Mouse (Mus musculus): ENCODE data around the gene Sec16b. TPM values are rescaled to one million over a fixed set of nuclear protein-coding genes. Genes with fewer than 3 reads are reported as not detected.

Gene Sec16b
- polyA plus RNA-seq, 1 experiment from 2014 or later = 3.5 TPM

GRCm38 (mm10) chr1:157480090-157480489 lies 26.4 kb upstream of the Sec16b start:
- WGBS (ENCODE audit: insufficient replicate concordance) = 33% methylated on average over 9 of the region's 9 CpGs
- no peak for DNase-seq

GRCm38 (mm10) chr1:157480901-157481300 lies 25.6 kb upstream of the Sec16b start:
- Histone ChIP-seq H3K27me3 (no peaks in the 10 kb centered on the region), H3K36me3 (no peaks in the 10 kb centered on the region), H3K4me1 (replicated peaks) (peaks cover 10% of the 10 kb centered on the region), H3K9me3 (replicated peaks) (no peaks in the 10 kb centered on the region), H3K4me2 (no peak overlapping the region), H3K9ac (no peak overlapping the region), H3K27ac (no peak overlapping the region), H3K4me3 (replicated peaks) (no peak overlapping the region)
- ATAC-seq (ENCODE audit: low read depth) (no peak), DNase-seq (no peak)
- 48% methylated on average over 3 of the region's 3 CpGs for WGBS (ENCODE audit: insufficient replicate concordance)

More at GRCm38 (mm10) chr1:157480090-157480489, 26.4 kb upstream of the Sec16b start:
- H3K27ac ChIP-seq = no peak overlapping the region
- no peak overlapping the region for H3K4me3 ChIP-seq (replicated peaks)
- ATAC-seq (ENCODE audit: low read depth) = no peak
- no peak overlapping the region for H3K9ac ChIP-seq
- H3K36me3 ChIP-seq = no peaks in the 10 kb centered on the region
- no peak overlapping the region for H3K4me2 ChIP-seq
- peaks cover 10% of the 10 kb centered on the region for H3K4me1 ChIP-seq (replicated peaks)
- no peaks in the 10 kb centered on the region for H3K27me3 ChIP-seq
- no peaks in the 10 kb centered on the region for H3K9me3 ChIP-seq (replicated peaks)

- 53% methylated on average over 6 of the region's 6 CpGs for WGBS (ENCODE audit: insufficient replicate concordance)
- peak; percentile 45; the same call in 1 of the 2 replicates for ATAC-seq (ENCODE audit: low read depth)
Observed at GRCm38 (mm10) chr1:157481666-157482065, 24.9 kb upstream of the Sec16b start.

GRCm38 (mm10) chr1:157484161-157484560 lies 22.4 kb upstream of the Sec16b start:
- no peaks in the 10 kb centered on the region for H3K9me3 ChIP-seq (replicated peaks)
- peaks cover 10% of the 10 kb centered on the region for H3K4me1 ChIP-seq (replicated peaks)
- 81% methylated on average over 4 of the region's 4 CpGs for WGBS (ENCODE audit: insufficient replicate concordance)
- H3K27ac ChIP-seq = no peak overlapping the region
- ATAC-seq (ENCODE audit: low read depth) = no peak
- no peak overlapping the region for H3K4me3 ChIP-seq (replicated peaks)
- no peaks in the 10 kb centered on the region for H3K27me3 ChIP-seq
- no peak for DNase-seq
- H3K9ac ChIP-seq = no peak overlapping the region
- H3K4me2 ChIP-seq = no peak overlapping the region
- H3K36me3 ChIP-seq = no peaks in the 10 kb centered on the region

More at GRCm38 (mm10) chr1:157481666-157482065, 24.9 kb upstream of the Sec16b start:
- Histone ChIP-seq H3K9ac (no peak overlapping the region), H3K36me3 (no peaks in the 10 kb centered on the region), H3K4me2 (no peak overlapping the region), H3K4me1 (replicated peaks) (peaks cover 10% of the 10 kb centered on the region), H3K27me3 (no peaks in the 10 kb centered on the region), H3K9me3 (replicated peaks) (no peaks in the 10 kb centered on the region), H3K27ac (no peak overlapping the region), H3K4me3 (replicated peaks) (no peak overlapping the region)
- DNase-seq = no peak

- Histone ChIP-seq H3K36me3 (no peaks in the 10 kb centered on the region), H3K4me2 (no peak overlapping the region), H3K4me3 (replicated peaks) (no peak overlapping the region), H3K9me3 (replicated peaks) (no peaks in the 10 kb centered on the region), H3K4me1 (replicated peaks) (no peaks in the 10 kb centered on the region), H3K27me3 (no peaks in the 10 kb centered on the region), H3K9ac (no peak overlapping the region), H3K27ac (no peak overlapping the region)
- no peak for DNase-seq
- 47% methylated on average over 1 of the region's 1 CpGs for WGBS (ENCODE audit: insufficient replicate concordance)
- no peak for ATAC-seq (ENCODE audit: low read depth)
Observed at GRCm38 (mm10) chr1:157500657-157501056, 5.9 kb upstream of the Sec16b start.

GRCm38 (mm10) chr1:157501352-157501945 lies 5.1 kb upstream of the Sec16b start:
- H3K4me1 ChIP-seq (replicated peaks) = no peaks in the 10 kb centered on the region
- WGBS (ENCODE audit: insufficient replicate concordance) = 80% methylated on average over 6 of the region's 6 CpGs
- H3K27me3 ChIP-seq = no peaks in the 10 kb centered on the region
- H3K9me3 ChIP-seq (replicated peaks) = no peaks in the 10 kb centered on the region
- H3K9ac ChIP-seq = no peak overlapping the region
- H3K27ac ChIP-seq = no peak overlapping the region
- ATAC-seq (ENCODE audit: low read depth) = no peak
- H3K36me3 ChIP-seq = no peaks in the 10 kb centered on the region
- no peak overlapping the region for H3K4me3 ChIP-seq (replicated peaks)
- DNase-seq = no peak
- no peak overlapping the region for H3K4me2 ChIP-seq

- H3K27ac ChIP-seq = no peak overlapping the region
- ATAC-seq (ENCODE audit: low read depth) (no peak), DNase-seq (no peak)
- no peaks in the 10 kb centered on the region for H3K4me1 ChIP-seq (replicated peaks)
- 58% methylated on average over 6 of the region's 6 CpGs for whole genome bisulfite sequencing (ENCODE audit: insufficient replicate concordance)
- no peak overlapping the region for H3K9ac ChIP-seq
- H3K9me3 ChIP-seq (replicated peaks) = no peaks in the 10 kb centered on the region
- no peak overlapping the region for H3K4me2 ChIP-seq
- H3K36me3 ChIP-seq = no peaks in the 10 kb centered on the region
- H3K27me3 ChIP-seq = no peaks in the 10 kb centered on the region
- no peak overlapping the region for H3K4me3 ChIP-seq (replicated peaks)
Observed at GRCm38 (mm10) chr1:157503071-157503470, 3.5 kb upstream of the Sec16b start.

- 0 out of 2 replicates have a peak, but pooled peaks cover 3% of the 10 kb centered on the region for H3K4me1 ChIP-seq (replicated peaks)
- H3K27me3 ChIP-seq = no peaks in the 10 kb centered on the region
- WGBS (ENCODE audit: insufficient replicate concordance) = 47% methylated on average over 4 of the region's 4 CpGs
- no peak overlapping the region for H3K9ac ChIP-seq
- no peaks in the 10 kb centered on the region for H3K9me3 ChIP-seq (replicated peaks)
- ATAC-seq (ENCODE audit: low read depth) (no peak), DNase-seq (no peak)
- no peak overlapping the region for H3K4me3 ChIP-seq (replicated peaks)
- no peak overlapping the region for H3K4me2 ChIP-seq
- no peak overlapping the region for H3K27ac ChIP-seq
- H3K36me3 ChIP-seq = no peaks in the 10 kb centered on the region
Observed at GRCm38 (mm10) chr1:157506995-157507595, 567 bp downstream of the Sec16b start.

GRCm38 (mm10) chr1:157507814-157508213 lies 1.3 kb downstream of the Sec16b start:
- no peak for ATAC-seq (ENCODE audit: low read depth)
- no peak for DNase-seq
- Histone ChIP-seq H3K4me2 (no peak overlapping the region), H3K4me3 (replicated peaks) (no peak overlapping the region), H3K36me3 (no peaks in the 10 kb centered on the region), H3K27me3 (no peaks in the 10 kb centered on the region), H3K9ac (no peak overlapping the region), H3K4me1 (replicated peaks) (peaks cover 3% of the 10 kb centered on the region), H3K9me3 (replicated peaks) (no peaks in the 10 kb centered on the region), H3K27ac (no peak overlapping the region)
- 66% methylated on average over 5 of the region's 5 CpGs for WGBS (ENCODE audit: insufficient replicate concordance)

GRCm38 (mm10) chr1:157512690-157513448 lies 6.3 kb downstream of the Sec16b start:
- DNase-seq = no peak
- Histone ChIP-seq H3K4me3 (replicated peaks) (no peak overlapping the region), H3K4me2 (no peak overlapping the region), H3K27me3 (no peaks in the 10 kb centered on the region), H3K9me3 (replicated peaks) (no peaks in the 10 kb centered on the region), H3K27ac (no peak overlapping the region), H3K36me3 (no peaks in the 10 kb centered on the region), H3K4me1 (replicated peaks) (peaks cover 20% of the 10 kb centered on the region), H3K9ac (no peak overlapping the region)
- 75% methylated on average over 11 of the region's 11 CpGs for WGBS (ENCODE audit: insufficient replicate concordance)
- no peak for ATAC-seq (ENCODE audit: low read depth)

GRCm38 (mm10) chr1:157513559-157513958 lies 7.0 kb downstream of the Sec16b start:
- ATAC-seq (ENCODE audit: low read depth) = peak; percentile 45; the same call in 1 of the 2 replicates
- WGBS (ENCODE audit: insufficient replicate concordance) = 16% methylated on average over 9 of the region's 9 CpGs
- H3K4me1 ChIP-seq (replicated peaks) = peaks cover 20% of the 10 kb centered on the region

More at GRCm38 (mm10) chr1:157513559-157513958, 7.0 kb downstream of the Sec16b start:
- Histone ChIP-seq H3K4me2 (no peak overlapping the region), H3K9me3 (replicated peaks) (no peaks in the 10 kb centered on the region), H3K4me3 (replicated peaks) (no peak overlapping the region), H3K36me3 (no peaks in the 10 kb centered on the region), H3K27ac (no peak overlapping the region), H3K27me3 (no peaks in the 10 kb centered on the region), H3K9ac (no peak overlapping the region)
- DNase-seq = no peak

All from liver, embryonic 13.5 days (tissue).